Mouse (Mus musculus): ENCODE data around the gene Tmx1. TPM values are rescaled to one million over a fixed set of nuclear protein-coding genes. Genes with fewer than 3 reads are reported as not detected.

Gene Tmx1
- polyA plus RNA-seq, 1 experiment from 2014 or later, result 68.6 TPM

DNA sequence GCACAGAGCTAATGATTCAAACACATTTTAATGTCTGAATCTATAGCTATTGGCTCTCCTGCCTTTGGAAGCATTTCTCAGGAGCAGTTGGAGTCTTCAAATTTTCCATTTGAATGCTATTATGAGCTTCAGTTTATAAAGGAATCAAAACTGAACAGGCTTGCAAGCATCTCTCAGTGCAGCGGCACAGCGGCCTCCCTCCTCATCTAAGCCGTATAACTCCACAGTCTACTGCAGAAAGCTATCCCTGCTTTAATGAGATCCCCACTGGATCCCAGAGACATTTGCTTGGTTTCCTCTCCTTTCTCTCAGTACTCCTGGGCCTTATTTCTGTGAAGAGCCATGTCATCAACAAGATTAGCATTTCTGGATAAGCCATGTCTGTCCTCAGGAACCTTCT, 45.2 kb downstream of the Tmx1 start:
- H3K27ac ChIP-seq (ENCODE audit: low read depth), result no peak overlapping the region
- no peaks in the 10 kb centered on the region for H3K4me1 ChIP-seq (replicated peaks; ENCODE audit: control insufficient read depth, insufficient read depth, low read length)
- 0 out of 2 replicates have a peak, but pooled peaks cover 2% of the 10 kb centered on the region for H3K9me3 ChIP-seq (ENCODE audit: control insufficient read depth, low read length)
- ATAC-seq (replicated peaks; ENCODE audit: low FRiP score, low TSS enrichment, low read depth) (no peak), DNase-seq (ENCODE audit: low spot score) (no peak)
- WGBS, result 83% methylated on average over 3 of the region's 3 CpGs
- H3K4me2 ChIP-seq (ENCODE audit: low read length), result no peak overlapping the region
- no peaks in the 10 kb centered on the region for H3K27me3 ChIP-seq (replicated peaks; ENCODE audit: control insufficient read depth, insufficient read depth, low read length)
- no peaks in the 10 kb centered on the region for H3K36me3 ChIP-seq (ENCODE audit: control insufficient read depth, insufficient read depth, low read length)
- no peak overlapping the region for H3K4me3 ChIP-seq (ENCODE audit: low read depth, low read length)
- H3K9ac ChIP-seq (ENCODE audit: low read length), result no peak overlapping the region

- no peaks in the 10 kb centered on the region for H3K36me3 ChIP-seq (ENCODE audit: control insufficient read depth, insufficient read depth, low read length)
- ATAC-seq (replicated peaks; ENCODE audit: low FRiP score, low TSS enrichment, low read depth) (no peak), DNase-seq (ENCODE audit: low spot score) (no peak)
- H3K27ac ChIP-seq (ENCODE audit: low read depth), result no peak overlapping the region
- WGBS, result 61% methylated on average over 5 of the region's 5 CpGs
- no peak overlapping the region for H3K9ac ChIP-seq (ENCODE audit: low read length)
- no peaks in the 10 kb centered on the region for H3K9me3 ChIP-seq (ENCODE audit: control insufficient read depth, low read length)
- H3K4me2 ChIP-seq (ENCODE audit: low read length), result no peak overlapping the region
- H3K4me1 ChIP-seq (replicated peaks; ENCODE audit: control insufficient read depth, insufficient read depth, low read length), result no peaks in the 10 kb centered on the region
- no peaks in the 10 kb centered on the region for H3K27me3 ChIP-seq (replicated peaks; ENCODE audit: control insufficient read depth, insufficient read depth, low read length)
- H3K4me3 ChIP-seq (ENCODE audit: low read depth, low read length), result no peak overlapping the region
Observed at GRCm38 (mm10) chr12:70505971-70506370, 53.1 kb downstream of the Tmx1 start.

GRCm38 (mm10) chr12:70512023-70512422, 59.1 kb downstream of the Tmx1 start:
- Histone ChIP-seq H3K9ac (ENCODE audit: low read length) (no peak overlapping the region), H3K27me3 (replicated peaks; ENCODE audit: control insufficient read depth, insufficient read depth, low read length) (no peaks in the 10 kb centered on the region), H3K36me3 (ENCODE audit: control insufficient read depth, insufficient read depth, low read length) (no peaks in the 10 kb centered on the region), H3K27ac (ENCODE audit: low read depth) (no peak overlapping the region), H3K4me1 (replicated peaks; ENCODE audit: control insufficient read depth, insufficient read depth, low read length) (no peaks in the 10 kb centered on the region), H3K9me3 (ENCODE audit: control insufficient read depth, low read length) (no peaks in the 10 kb centered on the region), H3K4me2 (ENCODE audit: low read length) (no peak overlapping the region), H3K4me3 (ENCODE audit: low read depth, low read length) (no peak overlapping the region)
- WGBS, result 81% methylated on average over 5 of the region's 5 CpGs
- no peak for ATAC-seq (replicated peaks; ENCODE audit: low FRiP score, low TSS enrichment, low read depth)
- no peak for DNase-seq (ENCODE audit: low spot score)

DNA sequence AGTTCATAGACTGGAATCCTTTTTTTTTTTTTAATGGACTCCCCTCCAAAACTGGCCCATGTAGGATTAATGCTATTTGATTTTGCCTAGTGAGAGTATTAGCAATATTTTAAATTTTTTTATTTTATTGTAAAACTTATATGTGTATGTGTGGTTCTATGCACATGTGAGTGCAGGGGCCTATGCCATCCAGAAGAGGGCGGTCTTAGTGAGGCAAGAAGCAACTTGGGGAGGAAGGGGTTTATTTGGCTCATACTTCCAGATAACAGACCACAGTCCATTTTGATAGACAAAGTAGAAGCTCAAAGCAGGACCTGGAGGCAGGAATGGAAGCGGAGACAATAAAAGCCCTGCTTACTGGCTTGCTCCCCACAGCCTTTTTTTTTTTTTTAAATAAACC, 59.5 kb downstream of the Tmx1 start:
- Histone ChIP-seq H3K4me1 (replicated peaks; ENCODE audit: control insufficient read depth, insufficient read depth, low read length) (no peaks in the 10 kb centered on the region), H3K27me3 (replicated peaks; ENCODE audit: control insufficient read depth, insufficient read depth, low read length) (no peaks in the 10 kb centered on the region), H3K36me3 (ENCODE audit: control insufficient read depth, insufficient read depth, low read length) (no peaks in the 10 kb centered on the region), H3K4me2 (ENCODE audit: low read length) (no peak overlapping the region), H3K9ac (ENCODE audit: low read length) (no peak overlapping the region), H3K9me3 (ENCODE audit: control insufficient read depth, low read length) (no peaks in the 10 kb centered on the region), H3K4me3 (ENCODE audit: low read depth, low read length) (no peak overlapping the region), H3K27ac (ENCODE audit: low read depth) (no peak overlapping the region)
- 92% methylated on average over 2 of the region's 2 CpGs for WGBS
- no peak for ATAC-seq (replicated peaks; ENCODE audit: low FRiP score, low TSS enrichment, low read depth)
- no peak for DNase-seq (ENCODE audit: low spot score)

Other genes with a start within 250 kb of the Tmx1 start
- 25.0 and 27.9 TPM in 2 replicates for gene Pygl, start 221.6 kb upstream of the Tmx1 start, polyA plus RNA-seq (2014; fragmentation: Nextera tagmentation; extraction: Ambion mirVana)
- 1.5 and 1.6 TPM in 2 replicates for gene Trim9, start 105.5 kb upstream of the Tmx1 start, polyA plus RNA-seq (2014; fragmentation: Nextera tagmentation; extraction: Ambion mirVana)

Measured in intestine, embryonic 14.5 days (tissue).